Mouse (Mus musculus) right cerebral cortex, postnatal 36 days (tissue): ENCODE results near the gene Pak4.
"Not testable (repeated sequence)": the region's sequence is repeated elsewhere in the genome, so short reads cannot be mapped to it uniquely, and the experiment has no call there.

Experiments
- DNase-seq, 2 experiments: peaks; one replicate each; pipeline ENCODE4 v3.0.0; 2022; ENCODE audit warnings: low spot score in 2 of 2, mixed read lengths in 1 of 2

The Pak4 gene

GRCm38 (mm10) chr7:28561967-28562366, 36.0 kb downstream of the Pak4 start:
- no peak for DNase-seq

GRCm38 (mm10) chr7:28560856-28561255, 37.1 kb downstream of the Pak4 start:
- no peak for DNase-seq

GRCm38 (mm10) chr7:28558486-28558885, 39.5 kb downstream of the Pak4 start:
- no peak for DNase-seq

GRCm38 (mm10) chr7:28557708-28558107, 40.3 kb downstream of the Pak4 start:
- no peak for DNase-seq

GRCm38 (mm10) chr7:28557069-28557468, 40.9 kb downstream of the Pak4 start:
- no peak for DNase-seq

GRCm38 (mm10) chr7:28555939-28556535, 41.9 kb downstream of the Pak4 start:
- DNase-seq: no peak

GRCm38 (mm10) chr7:28553076-28553475, 44.9 kb downstream of the Pak4 start:
- no peak for DNase-seq

GRCm38 (mm10) chr7:28547628-28548027, 50.4 kb downstream of the Pak4 start:
- no peak for DNase-seq

- no peak for DNase-seq
Measured at GRCm38 (mm10) chr7:28547154-28547553, 50.8 kb downstream of the Pak4 start, which contains the start of gene Nccrp1. Gene Nccrp1 (minus strand): TSS chr7:28547254.

GRCm38 (mm10) chr7:28546649-28547048, 51.3 kb downstream of the Pak4 start:
- no peak for DNase-seq

GRCm38 (mm10) chr7:28545891-28546210, 52.1 kb downstream of the Pak4 start:
- DNase-seq: no peak

GRCm38 (mm10) chr7:28545048-28545890, 52.7 kb downstream of the Pak4 start:
- DNase-seq: no peak

GRCm38 (mm10) chr7:28544051-28544601, 53.9 kb downstream of the Pak4 start:
- DNase-seq: no peak

GRCm38 (mm10) chr7:28540526-28540925, 57.5 kb downstream of the Pak4 start, which contains the start of gene Sycn:
Gene Sycn (plus strand): TSS chr7:28540885.
- DNase-seq: no peak

GRCm38 (mm10) chr7:28538886-28539285, 59.1 kb downstream of the Pak4 start:
- not testable (repeated sequence) for DNase-seq

GRCm38 (mm10) chr7:28532005-28532404, 66.0 kb downstream of the Pak4 start:
- DNase-seq: no peak

GRCm38 (mm10) chr7:28527922-28528719, 69.9 kb downstream of the Pak4 start:
- DNase-seq: peak; percentile 6 to 16

GRCm38 (mm10) chr7:28522536-28522935, 75.4 kb downstream of the Pak4 start, which contains the start of gene Ifnl3:
Gene Ifnl3 (plus strand): TSS chr7:28522836.
- not testable (repeated sequence) for DNase-seq

- DNase-seq: no peak
Measured at GRCm38 (mm10) chr7:28511441-28511840, 86.5 kb downstream of the Pak4 start.

- not testable (repeated sequence) for DNase-seq
Measured at GRCm38 (mm10) chr7:28510405-28510974, 87.5 kb downstream of the Pak4 start, which contains the start of gene Ifnl2. Gene Ifnl2 (minus strand): TSS chr7:28510455.

- not testable (repeated sequence) for DNase-seq
Measured at GRCm38 (mm10) chr7:28509121-28509520, 88.9 kb downstream of the Pak4 start.
